Mouse (Mus musculus) forebrain, embryonic 11.5 days (tissue): ENCODE data around the gene Fbxo22. TPM values are rescaled to one million over a fixed set of nuclear protein-coding genes. Genes with fewer than 3 reads are reported as not detected.
"Not testable (repeated sequence)": the region's sequence is repeated elsewhere in the genome, so short reads cannot be mapped to it uniquely, and the experiment has no call there.

Experiments
- ATAC-seq: fragments of 200-750 bp; cut with Nextera tagmentation; replicated peaks from 2 replicates; pipeline ENCODE4 v1.8.0; 2017; ENCODE audit warnings: moderate TSS enrichment; ENCODE audit not compliant: low FRiP score
- DNase-seq: peaks from one replicate; pipeline ENCODE4 v3.0.0-alpha.2; 2017; ENCODE audit warnings: low spot score
- H3K27ac ChIP-seq: fragments of 300-500 bp; sonication (generic); 2 replicates; pipeline ENCODE4 v1.5.1; 2014; ENCODE audit warnings: low read depth, low read length
- H3K27me3 ChIP-seq: fragments of 300-500 bp; sonication (generic); 2 replicates; pipeline ENCODE4 v1.6.1; 2014; ENCODE audit warnings: mild to moderate bottlenecking, low read length, mixed read lengths; ENCODE audit not compliant: control insufficient read depth, insufficient read depth
- H3K36me3 ChIP-seq: fragments of 300-500 bp; sonication (generic); 2 replicates; pipeline ENCODE4 v1.6.1; 2014; ENCODE audit warnings: mild to moderate bottlenecking, low read length, moderate library complexity, mixed read lengths; ENCODE audit not compliant: control insufficient read depth, insufficient read depth
- H3K4me1 ChIP-seq: fragments of 300-500 bp; sonication (generic); replicated peaks from 2 replicates; pipeline ENCODE4 v1.6.1; 2014; ENCODE audit warnings: low read length, mixed read lengths; ENCODE audit not compliant: control insufficient read depth, insufficient read depth
- H3K4me2 ChIP-seq: fragments of 300-500 bp; sonication (generic); 2 replicates; pipeline ENCODE4 v1.6.1; 2014; ENCODE audit warnings: low read depth, mild to moderate bottlenecking, low read length, moderate library complexity, mixed read lengths; ENCODE audit not compliant: severe bottlenecking
- H3K4me3 ChIP-seq: fragments of 300-500 bp; sonication (generic); 2 replicates; pipeline ENCODE4 v1.5.1; 2014; ENCODE audit warnings: low read depth, low read length
- H3K9ac ChIP-seq: fragments of 300-500 bp; sonication (generic); 2 replicates; pipeline ENCODE4 v1.6.1; 2014; ENCODE audit warnings: low read length
- H3K9me3 ChIP-seq: fragments of 300-500 bp; sonication (generic); 2 replicates; pipeline ENCODE4 v1.6.1; 2016; ENCODE audit warnings: low read length, mixed read lengths; ENCODE audit not compliant: control insufficient read depth
- WGBS: fragments of 180-500 bp; shearing (Covaris S2); extraction: QIAGEN DNeasy Blood & Tissue Kit; methylation state at CpG from one replicate; pipeline ENCODE4 v1.1.7; 2014; 5-methylcytosine and 5-hydroxymethylcytosine counted together
- polyA plus RNA-seq: library from polyadenylated mRNA; unstranded; fragments of >200 nt; fragmentation: Nextera tagmentation; extraction: Ambion mirVana; gene quantifications from 2 replicates; pipeline ENCODE4 v1.2.1, GENCODE M21; 2014

Gene Fbxo22
- polyA plus RNA-seq, 1 experiment from 2014 or later, result 87.5 TPM

DNA sequence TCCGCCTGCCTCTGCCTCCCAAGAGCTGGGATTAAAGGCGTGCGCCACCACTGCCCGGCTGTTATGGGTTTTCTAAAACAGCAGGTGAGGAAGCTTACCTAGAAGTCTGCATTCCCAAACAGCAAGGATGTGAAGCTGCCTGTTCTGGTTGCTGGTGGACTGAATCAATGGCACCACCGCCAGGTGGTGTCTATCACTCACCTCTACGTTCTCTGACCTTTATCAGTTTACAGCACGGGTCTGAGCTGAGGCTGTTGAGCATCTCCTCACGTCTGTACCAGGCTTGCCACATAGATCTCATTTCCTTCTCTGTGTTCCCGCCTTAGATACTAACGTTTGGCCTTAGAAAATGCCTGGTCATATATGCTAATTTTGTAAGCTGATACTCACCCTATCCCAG, 20.3 kb downstream of the Fbxo22 start:
- ATAC-seq (no peak), DNase-seq (no peak)
- 78% methylated on average over 10 of the region's 10 CpGs for WGBS
- H3K9me3 ChIP-seq, result no peaks in the 10 kb centered on the region
- no peaks in the 10 kb centered on the region; the same call in 1 of the 2 replicates for H3K36me3 ChIP-seq
- H3K27me3 ChIP-seq, result no peaks in the 10 kb centered on the region
- no peaks in the 10 kb centered on the region for H3K4me1 ChIP-seq
- H3K4me3 ChIP-seq, result no peak overlapping the region
- H3K27ac ChIP-seq, result no peak overlapping the region
- no peak overlapping the region for H3K9ac ChIP-seq
- no peak overlapping the region for H3K4me2 ChIP-seq

DNA sequence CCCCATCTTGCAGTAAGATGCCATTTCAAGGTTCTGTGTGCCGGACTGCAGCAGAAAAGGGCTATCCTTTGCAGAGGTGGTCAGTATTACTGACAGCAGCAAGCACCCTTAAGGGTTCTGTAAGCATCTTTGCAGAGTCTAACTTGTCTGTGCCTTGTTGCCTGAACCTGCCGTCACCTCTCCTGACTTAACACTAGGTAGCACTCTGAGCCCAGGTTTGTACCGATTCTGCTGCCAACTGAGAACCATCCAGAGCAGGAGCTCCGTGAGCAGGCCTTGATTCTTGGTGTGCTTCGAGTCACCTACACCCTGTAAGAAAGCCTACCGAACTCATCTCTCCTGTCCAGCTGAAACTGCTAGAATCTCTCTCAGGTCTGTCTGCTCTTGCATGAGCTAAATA, 22.8 kb downstream of the Fbxo22 start:
- Histone ChIP-seq H3K36me3 (no peaks in the 10 kb centered on the region), H3K27ac (no peak overlapping the region), H3K9me3 (no peaks in the 10 kb centered on the region), H3K4me2 (no peak overlapping the region), H3K27me3 (no peaks in the 10 kb centered on the region), H3K9ac (no peak overlapping the region), H3K4me1 (no peaks in the 10 kb centered on the region), H3K4me3 (no peak overlapping the region)
- ATAC-seq, result no peak
- 62% methylated on average over 6 of the region's 6 CpGs for WGBS
- DNase-seq, result no peak

GRCm38 (mm10) chr9:55232110-55232509, 23.4 kb downstream of the Fbxo22 start:
- WGBS, result 95% methylated on average over 5 of the region's 5 CpGs

DNA sequence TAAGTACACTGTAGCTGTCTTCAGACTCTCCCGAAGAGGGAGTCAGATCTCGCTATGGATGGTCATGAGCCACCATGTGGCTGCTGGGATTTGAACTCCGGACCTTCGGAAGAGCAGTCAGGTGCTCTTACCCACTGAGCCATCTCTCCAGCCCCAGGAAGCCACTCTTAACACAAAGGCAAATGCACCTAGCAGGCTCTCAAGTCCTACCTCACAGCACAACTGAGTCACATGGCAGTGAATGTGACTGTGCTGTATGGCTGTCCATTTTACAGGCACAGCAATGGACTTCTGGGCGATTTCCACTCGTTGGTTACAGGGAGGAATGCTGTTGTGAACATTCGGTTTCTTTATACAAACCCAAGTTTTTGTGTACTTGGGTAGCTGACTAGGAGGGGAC, 23.9 kb downstream of the Fbxo22 start:
- no peak overlapping the region for H3K4me2 ChIP-seq
- no peak for ATAC-seq
- 90% methylated on average over 7 of the region's 7 CpGs for WGBS
- no peaks in the 10 kb centered on the region for H3K27me3 ChIP-seq
- no peaks in the 10 kb centered on the region for H3K9me3 ChIP-seq
- no peak for DNase-seq
- no peak overlapping the region for H3K9ac ChIP-seq
- H3K36me3 ChIP-seq, result no peaks in the 10 kb centered on the region
- H3K27ac ChIP-seq, result no peak overlapping the region
- H3K4me3 ChIP-seq, result no peak overlapping the region
- H3K4me1 ChIP-seq, result no peaks in the 10 kb centered on the region

More at GRCm38 (mm10) chr9:55232110-55232509, 23.4 kb downstream of the Fbxo22 start:
- no peak overlapping the region for H3K27ac ChIP-seq
- no peaks in the 10 kb centered on the region for H3K4me1 ChIP-seq
- no peaks in the 10 kb centered on the region for H3K36me3 ChIP-seq
- H3K4me2 ChIP-seq, result no peak overlapping the region
- no peak for ATAC-seq
- no peak overlapping the region for H3K9ac ChIP-seq
- H3K4me3 ChIP-seq, result no peak overlapping the region
- no peak for DNase-seq
- no peaks in the 10 kb centered on the region for H3K27me3 ChIP-seq
- H3K9me3 ChIP-seq, result no peaks in the 10 kb centered on the region

DNA sequence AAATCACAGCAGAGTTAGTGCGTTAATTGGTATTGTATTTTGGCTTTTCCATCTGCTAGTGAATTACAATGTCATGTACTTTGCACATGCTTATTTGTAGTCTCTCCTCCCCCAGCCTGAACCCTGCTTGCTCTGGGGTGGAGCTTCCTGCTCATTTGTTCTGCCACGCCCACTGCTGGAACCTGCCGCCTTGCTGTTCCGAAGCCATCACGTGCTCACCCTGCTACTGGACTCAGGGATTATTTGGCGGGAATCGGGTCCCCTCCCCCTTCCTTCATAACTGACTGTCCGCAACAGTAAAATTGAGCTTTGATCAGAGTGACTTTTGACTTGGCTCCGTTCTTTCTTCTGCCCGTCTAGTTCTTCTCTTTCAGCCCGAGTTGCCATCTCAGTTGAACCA, 24.4 kb downstream of the Fbxo22 start:
- H3K27ac ChIP-seq, ATAC-seq, H3K9ac ChIP-seq, H3K4me1 ChIP-seq, H3K36me3 ChIP-seq, H3K9me3 ChIP-seq, H3K4me3 ChIP-seq, H3K27me3 ChIP-seq, DNase-seq, H3K4me2 ChIP-seq: not testable (repeated sequence)
- 80% methylated on average over 11 of the region's 11 CpGs for WGBS

DNA sequence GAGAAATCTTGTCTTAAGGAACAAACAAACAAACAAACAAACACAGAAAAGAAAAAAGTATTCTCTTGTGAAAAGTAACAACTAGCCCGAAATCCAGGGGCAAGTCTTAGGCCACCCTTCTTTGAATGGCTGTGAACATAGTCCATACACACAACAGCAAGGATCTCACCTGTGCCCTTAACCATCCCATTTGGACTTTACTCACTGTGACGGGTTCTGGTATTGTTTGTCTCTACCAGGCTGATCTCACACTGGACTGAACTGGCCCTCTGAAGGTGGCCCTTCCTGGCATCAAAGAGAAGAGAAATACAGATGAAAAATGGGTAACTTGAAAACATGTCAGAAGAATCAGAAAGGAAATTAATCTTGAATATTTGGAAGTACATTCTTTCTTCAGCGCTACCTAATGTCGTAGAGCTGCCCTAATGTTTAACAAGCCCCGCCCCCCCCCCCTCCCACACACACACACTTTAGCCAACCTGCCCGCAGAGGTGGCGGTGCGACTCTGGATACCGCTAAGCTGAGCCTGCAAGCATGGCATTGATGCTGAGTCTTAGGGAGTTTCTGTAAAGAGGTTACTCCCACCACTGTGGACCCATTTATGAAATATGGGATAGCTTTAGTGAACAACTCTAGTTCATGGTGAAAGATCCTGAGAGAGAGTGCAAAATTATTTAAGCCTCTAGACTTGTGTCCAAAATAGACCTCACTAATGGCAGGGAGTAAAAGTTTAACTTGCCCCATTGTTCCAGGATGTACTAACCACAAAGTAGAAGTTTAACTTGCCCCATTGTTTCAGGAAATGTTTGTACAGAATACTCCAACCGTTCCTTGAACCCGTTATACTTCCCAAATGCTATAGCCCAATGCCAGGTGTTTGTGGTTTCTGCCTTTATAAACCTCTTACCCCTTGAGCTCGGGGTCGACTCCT, 27.8 kb downstream of the Fbxo22 start:
- H3K9ac ChIP-seq, result no peak overlapping the region
- no peaks in the 10 kb centered on the region for H3K36me3 ChIP-seq
- 81% methylated on average over 13 of the region's 13 CpGs for WGBS
- no peak for ATAC-seq
- H3K27ac ChIP-seq, result no peak overlapping the region
- no peaks in the 10 kb centered on the region for H3K9me3 ChIP-seq
- H3K27me3 ChIP-seq, result no peaks in the 10 kb centered on the region
- no peak for DNase-seq
- no peak overlapping the region for H3K4me3 ChIP-seq
- H3K4me2 ChIP-seq, result no peak overlapping the region
- no peaks in the 10 kb centered on the region for H3K4me1 ChIP-seq

- no peak for ATAC-seq
- no peak overlapping the region for H3K4me3 ChIP-seq
- WGBS, result 93% methylated on average over 5 of the region's 5 CpGs
Observed at GRCm38 (mm10) chr9:55240852-55241251, 32.1 kb downstream of the Fbxo22 start.

GRCm38 (mm10) chr9:55241863-55242685, 33.3 kb downstream of the Fbxo22 start:
- no peak for ATAC-seq

More at GRCm38 (mm10) chr9:55240852-55241251, 32.1 kb downstream of the Fbxo22 start:
- no peak for DNase-seq
- no peaks in the 10 kb centered on the region for H3K36me3 ChIP-seq
- no peaks in the 10 kb centered on the region for H3K4me1 ChIP-seq
- H3K4me2 ChIP-seq, result no peak overlapping the region
- H3K27ac ChIP-seq, result no peak overlapping the region
- H3K27me3 ChIP-seq, result no peaks in the 10 kb centered on the region
- no peak overlapping the region for H3K9ac ChIP-seq
- H3K9me3 ChIP-seq, result no peaks in the 10 kb centered on the region

More at GRCm38 (mm10) chr9:55241863-55242685, 33.3 kb downstream of the Fbxo22 start:
- peak; percentile 55 for DNase-seq
- WGBS, result 42% methylated on average over 24 of the region's 24 CpGs
- H3K4me2 ChIP-seq, result peak overlapping the region; percentile 43
- peak overlapping the region; percentile 12; the same call in 1 of the 2 replicates for H3K4me3 ChIP-seq
- no peaks in the 10 kb centered on the region for H3K4me1 ChIP-seq
- H3K36me3 ChIP-seq, result no peaks in the 10 kb centered on the region
- no peaks in the 10 kb centered on the region for H3K9me3 ChIP-seq
- H3K9ac ChIP-seq, result no peak overlapping the region
- H3K27me3 ChIP-seq, result no peaks in the 10 kb centered on the region
- H3K27ac ChIP-seq, result no peak overlapping the region
